Mouse (Mus musculus) ovary, adult 18-20 months (tissue): ENCODE measurements around the gene Itih5.

Source experiments
- DNase-seq: peaks from one replicate; pipeline ENCODE4 v3.0.0; 2022; ENCODE audit warnings: low spot score, mixed read lengths

Itih5 gene

DNA sequence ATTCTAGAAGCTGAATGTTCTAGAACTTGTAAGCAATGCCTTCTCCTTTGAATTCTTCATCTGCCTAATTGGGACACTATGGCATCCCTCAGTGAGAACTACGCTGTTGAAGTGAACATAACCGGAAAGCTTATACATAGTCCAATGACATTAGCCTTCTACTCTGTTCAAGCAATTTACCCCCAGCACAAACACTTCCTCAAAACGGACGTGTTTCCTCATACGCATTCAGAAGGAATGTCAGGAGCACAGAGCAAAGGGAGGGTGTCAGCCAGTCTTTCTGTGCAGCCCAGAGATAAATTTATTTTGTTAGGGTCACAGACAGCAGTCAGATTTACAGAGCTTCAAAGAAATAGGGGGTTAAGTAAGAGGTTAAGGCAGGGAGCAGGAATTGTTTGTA, 108.0 kb downstream of the Itih5 start:
- DNase-seq, result no peak

DNA sequence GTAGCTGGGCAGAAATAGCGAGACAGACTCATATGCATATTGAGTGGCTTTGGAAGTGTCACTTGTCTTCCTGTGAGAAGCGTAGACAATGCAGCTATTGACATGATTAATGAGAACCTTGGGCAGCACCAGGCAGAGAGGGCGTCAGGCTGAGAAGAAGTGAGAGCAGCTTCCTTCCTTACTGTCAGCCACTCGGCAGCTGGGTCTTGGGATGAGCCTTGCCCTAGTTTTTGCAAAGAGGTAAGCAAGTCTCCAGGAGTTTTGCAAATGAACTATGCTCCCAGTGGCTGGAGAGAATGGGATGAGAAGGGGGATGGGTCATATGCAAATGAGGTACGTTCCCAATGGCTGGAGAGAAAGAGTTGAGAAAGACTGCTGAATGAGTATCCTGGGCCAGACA, 109.4 kb downstream of the Itih5 start:
- DNase-seq, result no peak

GRCm38 (mm10) chr2:10263909-10264489, 110.6 kb downstream of the Itih5 start:
- DNase-seq, result no peak

GRCm38 (mm10) chr2:10265881-10266280, 112.5 kb downstream of the Itih5 start:
- no peak for DNase-seq

DNA sequence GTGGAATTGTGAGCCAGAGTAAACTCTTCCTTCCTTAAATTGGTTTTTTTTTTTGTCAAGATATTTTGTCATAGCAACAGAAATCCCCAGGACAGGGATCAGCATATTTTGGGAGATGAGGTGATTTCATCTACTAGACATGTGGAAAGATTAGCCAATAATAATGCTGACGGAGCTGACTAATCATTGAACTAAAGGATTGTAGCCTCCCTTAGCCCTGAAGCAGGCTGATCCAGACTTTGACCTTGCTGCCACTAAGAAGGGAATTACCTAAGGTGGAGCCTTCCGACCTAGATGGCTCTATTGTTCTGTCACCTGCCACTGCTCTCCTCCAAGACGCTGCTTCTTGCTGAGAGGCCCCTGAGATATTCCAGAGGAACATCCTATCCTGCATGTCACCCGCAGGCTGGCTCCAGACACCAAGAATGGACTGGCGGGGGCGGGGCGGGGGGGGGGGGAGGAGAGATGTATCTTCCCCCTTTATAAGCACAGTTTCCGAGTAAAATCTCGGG, 119.3 kb downstream of the Itih5 start:
- DNase-seq, result no peak

- no peak for DNase-seq
These were observed 120.2 kb downstream of the Itih5 start for GRCm38 (mm10) chr2:10273541-10274050.

- DNase-seq, result peak; percentile 78
These were observed 122.8 kb downstream of the Itih5 start for GRCm38 (mm10) chr2:10276194-10276593.

- DNase-seq, result no peak
These were observed 130.3 kb downstream of the Itih5 start for GRCm38 (mm10) chr2:10283686-10284085.

- DNase-seq, result peak; percentile 43
These were observed 131.4 kb downstream of the Itih5 start for GRCm38 (mm10) chr2:10284636-10285270.

DNA sequence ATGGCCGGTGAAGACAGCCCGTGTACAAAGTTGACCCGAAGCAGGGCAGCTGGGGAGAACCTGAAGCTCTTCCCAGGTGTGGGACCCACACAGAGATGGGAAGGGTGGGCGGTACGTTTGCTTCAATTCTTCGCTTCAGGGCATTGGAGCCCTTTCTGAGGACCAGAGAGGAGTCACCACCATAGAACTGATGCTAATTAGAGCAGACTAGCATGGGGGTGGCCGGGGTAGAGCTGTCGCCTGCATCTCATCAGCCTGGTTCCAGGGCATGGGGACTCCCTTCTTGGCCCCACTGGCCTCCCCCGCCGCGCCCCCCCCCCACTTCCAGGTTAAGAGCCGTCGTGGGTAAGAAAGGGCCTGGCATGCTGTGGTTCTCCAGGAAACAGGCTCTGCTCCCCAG, 132.6 kb downstream of the Itih5 start:
- DNase-seq, result no peak

GRCm38 (mm10) chr2:10288142-10288831, 134.9 kb downstream of the Itih5 start:
- DNase-seq, result peak; percentile 9

- no peak for DNase-seq
These were observed 135.5 kb downstream of the Itih5 start for GRCm38 (mm10) chr2:10288881-10289280.

DNA sequence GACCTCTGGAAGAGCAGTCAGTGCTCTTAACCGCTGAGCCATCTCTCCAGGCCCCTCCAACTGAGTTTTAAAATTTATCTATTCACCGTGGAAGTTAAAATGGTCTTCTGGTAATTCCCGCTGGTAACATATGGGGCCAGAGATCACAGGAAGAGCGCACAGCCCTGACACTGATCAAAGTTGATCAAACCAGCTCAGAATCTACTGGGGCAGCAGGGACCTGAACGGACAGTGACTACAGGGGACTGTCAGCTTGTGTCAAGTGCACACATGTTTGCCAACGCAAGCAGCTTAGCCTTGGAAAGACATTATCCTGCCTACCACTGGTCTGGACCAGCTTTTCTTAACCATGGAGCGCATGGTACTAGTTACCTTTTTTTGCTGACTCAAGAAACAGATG, 136.7 kb downstream of the Itih5 start:
- DNase-seq, result no peak

- DNase-seq, result no peak
These were observed 140.3 kb downstream of the Itih5 start for GRCm38 (mm10) chr2:10293556-10294206.

- no peak for DNase-seq
These were observed 142.5 kb downstream of the Itih5 start for GRCm38 (mm10) chr2:10295908-10296307.

DNA sequence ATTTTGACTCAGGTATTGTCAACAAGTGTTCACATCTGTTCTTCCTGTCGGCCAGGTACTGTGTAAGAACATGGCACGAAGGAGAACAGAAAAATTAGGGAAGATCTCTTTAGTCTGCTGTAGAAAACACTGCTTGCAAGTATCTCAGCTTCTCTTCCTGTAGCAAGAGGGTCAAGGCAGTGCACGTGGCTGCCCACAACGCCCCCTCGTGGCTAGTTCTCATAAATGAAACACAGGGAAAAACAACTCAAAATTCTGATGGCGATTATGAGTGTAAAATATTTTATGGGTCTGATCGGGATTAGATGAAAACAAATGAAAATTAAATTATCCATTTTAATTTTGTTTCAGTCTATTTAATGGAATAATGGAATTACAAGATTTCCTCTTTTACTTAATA, 146.9 kb downstream of the Itih5 start:
- DNase-seq, result no peak

DNA sequence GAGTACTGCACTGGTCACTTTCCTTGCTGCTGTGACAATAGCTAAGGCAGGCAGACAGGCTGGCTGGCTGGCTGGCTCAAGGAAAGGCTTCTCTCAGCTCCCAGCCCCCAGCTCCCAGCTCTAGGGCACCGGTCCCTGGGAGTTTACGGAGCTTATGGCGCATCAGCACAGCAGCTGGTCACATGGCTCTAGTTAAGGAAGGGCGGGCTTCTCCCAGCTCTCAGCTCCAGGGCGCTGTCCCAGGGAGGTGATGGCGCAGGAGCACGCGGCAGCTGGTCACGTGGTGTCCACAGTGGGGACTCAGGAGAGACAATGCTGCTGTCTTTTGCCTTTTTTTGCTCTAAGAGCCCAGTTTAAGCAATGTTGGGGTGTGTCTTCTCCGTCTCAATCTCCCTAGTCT, 147.4 kb downstream of the Itih5 start:
- DNase-seq, result peak; percentile 16

- DNase-seq, result no peak
These were observed 148.0 kb downstream of the Itih5 start for GRCm38 (mm10) chr2:10301391-10301790.

- DNase-seq, result no peak
These were observed 148.6 kb downstream of the Itih5 start for GRCm38 (mm10) chr2:10301997-10302396.

DNA sequence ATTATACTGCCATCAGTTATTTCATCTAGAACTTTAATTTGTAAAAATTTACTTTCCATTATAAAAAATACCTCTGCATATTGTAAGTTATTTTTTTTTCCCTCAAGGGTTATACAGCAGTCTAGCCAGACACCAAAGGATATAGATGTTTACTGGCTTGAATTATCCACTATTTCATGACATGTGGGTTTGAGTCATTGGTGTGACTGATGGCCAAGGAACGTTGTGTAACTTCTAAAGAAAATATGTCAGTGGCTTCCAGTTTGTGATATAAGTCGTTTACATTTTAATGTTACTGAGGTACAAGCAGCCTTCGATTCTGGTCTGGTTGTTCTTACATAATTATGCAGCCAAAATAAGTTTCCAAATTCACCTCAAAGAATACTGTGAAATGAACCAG, 151.5 kb downstream of the Itih5 start:
- DNase-seq, result no peak
